Mouse (Mus musculus) lung, postnatal 10 days (tissue): ENCODE data around the gene Sec22b.
A peak's percentile ranks its signal among the peaks of the same experiment; 100 is the strongest.

Source experiments
- DNase-seq: peaks from one replicate; pipeline ENCODE4 v3.0.0; 2021

The Sec22b gene

GRCm38 (mm10) chr3:97911093-97911492 lies 10.1 kb downstream of the Sec22b start:
- DNase-seq, result no peak

GRCm38 (mm10) chr3:97915081-97915480 lies 14.1 kb downstream of the Sec22b start:
- DNase-seq, result no peak

GRCm38 (mm10) chr3:97918885-97919550 lies 18.0 kb downstream of the Sec22b start:
- no peak for DNase-seq

- DNase-seq, result no peak
Measured at GRCm38 (mm10) chr3:97925246-97925645, 24.3 kb downstream of the Sec22b start.

- no peak for DNase-seq
Measured at GRCm38 (mm10) chr3:97927322-97927721, 26.3 kb downstream of the Sec22b start.

- peak; percentile 91 for DNase-seq
Measured at GRCm38 (mm10) chr3:97928968-97929858, 28.2 kb downstream of the Sec22b start.

GRCm38 (mm10) chr3:97930141-97930786 lies 29.3 kb downstream of the Sec22b start:
- peak; percentile 44 for DNase-seq

GRCm38 (mm10) chr3:97930787-97931158 lies 29.8 kb downstream of the Sec22b start:
- DNase-seq, result no peak

GRCm38 (mm10) chr3:97931310-97931885 lies 30.4 kb downstream of the Sec22b start:
- DNase-seq, result no peak

GRCm38 (mm10) chr3:97932131-97932530 lies 31.1 kb downstream of the Sec22b start:
- peak; percentile 38 for DNase-seq

GRCm38 (mm10) chr3:97932771-97933170 lies 31.8 kb downstream of the Sec22b start:
- no peak for DNase-seq

GRCm38 (mm10) chr3:97933251-97933650 lies 32.3 kb downstream of the Sec22b start:
- peak; percentile 37 for DNase-seq

- peak; percentile 13 for DNase-seq
Measured at GRCm38 (mm10) chr3:97933811-97934210, 32.8 kb downstream of the Sec22b start.

- no peak for DNase-seq
Measured at GRCm38 (mm10) chr3:97934331-97935300, 33.6 kb downstream of the Sec22b start.

GRCm38 (mm10) chr3:97937068-97937944 lies 36.3 kb downstream of the Sec22b start:
- DNase-seq, result no peak

GRCm38 (mm10) chr3:97937945-97938266 lies 36.9 kb downstream of the Sec22b start:
- no peak for DNase-seq

GRCm38 (mm10) chr3:97938814-97939526 lies 38.0 kb downstream of the Sec22b start:
- DNase-seq, result no peak

- peak; percentile 48 for DNase-seq
Measured at GRCm38 (mm10) chr3:97939626-97940510, 38.9 kb downstream of the Sec22b start.

GRCm38 (mm10) chr3:97940511-97941204 lies 39.7 kb downstream of the Sec22b start:
- DNase-seq, result peak; percentile 46
